ENCODE assay signal across 8 mouse cellular contexts in genomic region chr11:117975211-117975967, GRCm38 (mm10). TPM values are rescaled to one million over a fixed set of nuclear protein-coding genes. Genes with fewer than 3 reads are reported as not detected.
A peak's percentile ranks its signal among the peaks of the same experiment; 100 is the strongest.
DNase-seq lines count a peak whose midpoint lies in the region; ATAC-seq and TF ChIP-seq lines count a peak whose summit lies in the region.

No protein-coding gene starts in this region.

- H3K9ac ChIP-seq in forebrain, embryonic 11.5 days (ENCODE audit: low read length) = peak overlapping the region; percentile 32
- no peak overlapping the region for H3K9ac ChIP-seq in forebrain, postnatal 0 days
- 0 out of 2 replicates have a peak overlapping the region, but pooled peaks have one; percentile 31 for H3K9ac ChIP-seq in stomach, embryonic 16.5 days (ENCODE audit: low read length)

- no peaks in the 10 kb centered on the region for H3K36me3 ChIP-seq in forebrain, embryonic 11.5 days (ENCODE audit: control insufficient read depth, insufficient read depth, low read length)
- no peaks in the 10 kb centered on the region for H3K36me3 ChIP-seq in forebrain, postnatal 0 days (ENCODE audit: insufficient read depth)
- H3K36me3 ChIP-seq in limb, embryonic 10.5 days = no peaks in the 10 kb centered on the region
- H3K36me3 ChIP-seq in stomach, embryonic 16.5 days (ENCODE audit: control insufficient read depth, insufficient read depth, low read length) = no peaks in the 10 kb centered on the region

- no peak for TF ChIP-seq CTCF in forebrain, postnatal 0 days (IDR thresholded peaks at IDR 0.05; ENCODE audit: low read depth)

- peaks cover 19% of the 10 kb centered on the region for H3K4me1 ChIP-seq in forebrain, embryonic 11.5 days (replicated peaks; ENCODE audit: control insufficient read depth, insufficient read depth, low read length)
- no peaks in the 10 kb centered on the region for H3K4me1 ChIP-seq in forebrain, postnatal 0 days (ENCODE audit: insufficient read depth)
- peaks cover 33% of the 10 kb centered on the region for H3K4me1 ChIP-seq in limb, embryonic 10.5 days
- peaks cover 9% of the 10 kb centered on the region; the same call in 1 of the 2 replicates for H3K4me1 ChIP-seq in stomach, embryonic 16.5 days (ENCODE audit: control insufficient read depth, insufficient read depth, low read length)

- peak; percentile 81 for DNase-seq in forebrain, embryonic 11.5 days (ENCODE audit: low spot score)
- DNase-seq in forebrain, postnatal 0 days = no peak
- peak; percentile 33 to 63 for DNase-seq in lung, postnatal 4 days
- no peak for DNase-seq in lung, postnatal 25 days (ENCODE audit: low spot score)
- DNase-seq in limb, embryonic 10.5 days (ENCODE audit: low spot score) = peak; percentile 57
- DNase-seq in spleen, postnatal 14 days (ENCODE audit: low spot score in 2 of 2) = no peak
- no peak for DNase-seq in gastrocnemius, postnatal 25 days

- H3K27ac ChIP-seq in forebrain, embryonic 11.5 days (ENCODE audit: low read depth, low read length) = peak overlapping the region; percentile 78
- no peak overlapping the region for H3K27ac ChIP-seq in forebrain, postnatal 0 days (ENCODE audit: low read depth, low read length)
- peak overlapping the region; percentile 81 for H3K27ac ChIP-seq in limb, embryonic 10.5 days
- H3K27ac ChIP-seq in stomach, embryonic 16.5 days (ENCODE audit: low read length) = no peak overlapping the region

- H3K9me3 ChIP-seq in forebrain, embryonic 11.5 days (ENCODE audit: control insufficient read depth, low read length) = no peaks in the 10 kb centered on the region
- H3K9me3 ChIP-seq in forebrain, postnatal 0 days (ENCODE audit: low read length) = no peaks in the 10 kb centered on the region
- H3K9me3 ChIP-seq in limb, embryonic 10.5 days (replicated peaks) = no peaks in the 10 kb centered on the region
- H3K9me3 ChIP-seq in stomach, embryonic 16.5 days (replicated peaks; ENCODE audit: control insufficient read depth, low read length) = no peaks in the 10 kb centered on the region

- ATAC-seq in forebrain, embryonic 11.5 days (replicated peaks; ENCODE audit: low FRiP score) = peak; percentile 74
- ATAC-seq in forebrain, postnatal 0 days = no peak
- ATAC-seq in stomach, embryonic 16.5 days (ENCODE audit: insufficient read depth, low FRiP score) = no peak

- H3K27me3 ChIP-seq in forebrain, embryonic 11.5 days (ENCODE audit: control insufficient read depth, insufficient read depth, low read length) = no peaks in the 10 kb centered on the region; the same call in 1 of the 2 replicates
- no peaks in the 10 kb centered on the region for H3K27me3 ChIP-seq in forebrain, postnatal 0 days (ENCODE audit: insufficient read depth, low read length)
- peaks cover 51% of the 10 kb centered on the region for H3K27me3 ChIP-seq in limb, embryonic 10.5 days (ENCODE audit: low read depth, poor library complexity, severe bottlenecking)
- no peaks in the 10 kb centered on the region for H3K27me3 ChIP-seq in stomach, embryonic 16.5 days (ENCODE audit: control insufficient read depth, insufficient read depth, low read length)

- peak overlapping the region; percentile 19; the same call in 1 of the 2 replicates for H3K4me2 ChIP-seq in forebrain, embryonic 11.5 days (ENCODE audit: low read depth, low read length, severe bottlenecking)
- H3K4me2 ChIP-seq in forebrain, postnatal 0 days (ENCODE audit: low read depth) = no peak overlapping the region
- no peak overlapping the region for H3K4me2 ChIP-seq in stomach, embryonic 16.5 days (ENCODE audit: low read depth, low read length)

- H3K4me3 ChIP-seq in forebrain, embryonic 11.5 days (ENCODE audit: low read depth, low read length) = no peak overlapping the region
- H3K4me3 ChIP-seq in forebrain, postnatal 0 days (ENCODE audit: low read depth, low read length) = no peak overlapping the region
- peak overlapping the region; percentile 20 for H3K4me3 ChIP-seq in limb, embryonic 10.5 days
- H3K4me3 ChIP-seq in stomach, embryonic 16.5 days (replicated peaks; ENCODE audit: low read length) = no peak overlapping the region

- 1% methylated on average over 18 of the region's 18 CpGs for WGBS in forebrain, embryonic 11.5 days
- 8% methylated on average over 18 of the region's 18 CpGs for WGBS in forebrain, postnatal 0 days
- WGBS in limb, embryonic 10.5 days = 6% methylated on average over 18 of the region's 18 CpGs
- 29% methylated on average over 18 of the region's 18 CpGs for WGBS in stomach, embryonic 16.5 days

RNA-seq across cellular contexts. Expression of gene Socs3, which starts 5.5 kb away (rescaled TPM):
- polyA plus RNA-seq in forebrain, embryonic 11.5 days (2014; fragmentation: Nextera tagmentation; extraction: Ambion mirVana) = 5.4 and 5.9 TPM in 2 replicates
- 7.8 and 11.0 TPM in 2 replicates for total RNA-seq in forebrain, postnatal 0 days (2014; rRNA removed)
- 6.5 and 8.4 TPM in 2 replicates for polyA plus RNA-seq in forebrain, postnatal 0 days (2015; fragmentation: Nextera tagmentation; extraction: Ambion mirVana)
- 11.2 and 13.2 TPM in 2 replicates for polyA plus RNA-seq in limb, embryonic 10.5 days (2016; fragmentation: Nextera tagmentation; extraction: Ambion mirVana)
- 16.1 and 17.4 TPM in 2 replicates for polyA plus RNA-seq in stomach, embryonic 16.5 days (2015; fragmentation: Nextera tagmentation; extraction: Ambion mirVana)
- 1 to 10 TPM; 4.4 to 6.1 TPM for total RNA-seq in gastrocnemius, postnatal 25 days (2021)

RNA-seq across cellular contexts. Expression of gene Pgs1, which starts 10.7 kb away (rescaled TPM):
- polyA plus RNA-seq in forebrain, embryonic 11.5 days (2014; fragmentation: Nextera tagmentation; extraction: Ambion mirVana) = 43.4 and 45.7 TPM in 2 replicates
- total RNA-seq in forebrain, postnatal 0 days (2014; rRNA removed) = 55.7 and 63.0 TPM in 2 replicates
- 47.7 and 54.4 TPM in 2 replicates for polyA plus RNA-seq in forebrain, postnatal 0 days (2015; fragmentation: Nextera tagmentation; extraction: Ambion mirVana)
- polyA plus RNA-seq in limb, embryonic 10.5 days (2016; fragmentation: Nextera tagmentation; extraction: Ambion mirVana) = 47.1 and 47.4 TPM in 2 replicates
- 32.1 and 37.1 TPM in 2 replicates for polyA plus RNA-seq in stomach, embryonic 16.5 days (2015; fragmentation: Nextera tagmentation; extraction: Ambion mirVana)
- 10 to 100 TPM; 18.4 to 18.6 TPM for total RNA-seq in gastrocnemius, postnatal 25 days (2021)

Comparison
In these comparisons a context has a peak if more than half of its experiments do, and no peak if none do; other contexts are left out.
1. DNase-seq: peak in forebrain, embryonic 11.5 days (single experiment), lung, postnatal 4 days (2 of 2) and limb, embryonic 10.5 days (single experiment); none in forebrain, postnatal 0 days (single experiment), lung, postnatal 25 days (single experiment), spleen, postnatal 14 days (0 of 2) and gastrocnemius, postnatal 25 days (single experiment).
2. H3K27ac ChIP-seq: peak in forebrain, embryonic 11.5 days (single experiment) and limb, embryonic 10.5 days (single experiment); none in forebrain, postnatal 0 days (single experiment) and stomach, embryonic 16.5 days (single experiment).